Mouse (Mus musculus) kidney, postnatal 36 days (tissue): ENCODE data around the gene Agfg1.

ENCODE experiments used
- DNase-seq, 2 experiments: peaks; one replicate each; pipeline ENCODE4 v3.0.0; 2021 to 2022; ENCODE audit warnings: mixed read lengths in 2 of 2

The Agfg1 gene

DNA sequence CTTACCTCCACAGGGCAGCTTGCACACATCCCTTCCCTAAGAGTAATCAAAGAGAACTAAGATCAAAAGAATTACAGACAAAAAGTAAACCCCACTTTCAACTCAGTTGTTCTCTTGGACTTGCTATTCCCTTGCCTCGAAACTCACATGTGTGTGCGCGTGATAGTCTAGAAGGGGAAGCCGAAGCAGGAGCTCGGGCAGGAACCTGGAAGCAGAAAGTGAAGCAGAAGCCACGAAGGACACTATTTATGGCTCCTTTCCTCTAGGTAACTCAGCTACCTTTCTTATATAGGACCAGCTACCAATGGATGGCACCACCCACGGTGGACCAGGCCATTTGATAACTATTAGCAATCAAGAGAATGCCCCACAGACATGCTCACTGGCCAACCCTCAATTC, 13.5 kb upstream of the Agfg1 start:
- DNase-seq, result no peak

GRCm38 (mm10) chr1:82826911-82827310, 12.4 kb upstream of the Agfg1 start:
- DNase-seq, result peak; percentile 36 to 62

- no peak for DNase-seq
These were observed 8.5 kb upstream of the Agfg1 start for GRCm38 (mm10) chr1:82830771-82831170.

DNA sequence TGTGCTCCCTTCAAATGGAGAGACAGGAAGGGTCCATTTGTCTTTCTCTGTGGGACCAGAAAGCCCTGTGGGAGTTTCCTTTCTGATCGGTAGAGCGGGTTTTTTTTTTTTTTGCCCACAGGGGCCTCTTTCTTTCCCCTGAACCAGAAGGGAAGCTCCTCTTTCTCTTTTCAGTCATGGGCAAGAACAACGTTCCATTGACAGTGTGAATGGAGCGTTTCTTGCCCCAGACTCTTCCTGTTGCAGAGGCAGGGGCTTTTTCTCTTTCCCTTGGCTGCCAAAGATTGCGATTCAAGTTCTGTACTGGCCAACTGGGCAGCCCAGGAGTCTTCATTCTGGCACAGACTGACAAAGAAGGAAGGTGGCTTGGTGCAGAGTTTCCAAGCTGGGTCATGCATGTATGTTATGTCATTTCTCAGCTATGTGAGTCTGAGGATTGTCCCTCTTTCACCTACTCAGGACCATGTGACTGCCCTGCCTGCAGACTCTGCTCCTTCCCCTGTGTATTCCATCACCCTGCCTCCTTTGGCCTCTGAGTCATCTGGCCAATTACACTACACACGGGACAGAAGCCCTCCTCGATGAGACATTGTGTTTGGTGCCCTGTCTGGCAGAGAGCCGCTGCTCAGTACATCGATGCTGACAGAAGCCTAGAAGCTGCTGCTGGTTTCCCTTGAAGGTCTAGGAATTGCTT, 7.6 kb upstream of the Agfg1 start:
- DNase-seq, result peak; percentile 14 to 34

- DNase-seq, result no peak
These were observed 6.7 kb upstream of the Agfg1 start for GRCm38 (mm10) chr1:82832495-82833021.

GRCm38 (mm10) chr1:82833501-82833900, 5.8 kb upstream of the Agfg1 start:
- no peak for DNase-seq

DNA sequence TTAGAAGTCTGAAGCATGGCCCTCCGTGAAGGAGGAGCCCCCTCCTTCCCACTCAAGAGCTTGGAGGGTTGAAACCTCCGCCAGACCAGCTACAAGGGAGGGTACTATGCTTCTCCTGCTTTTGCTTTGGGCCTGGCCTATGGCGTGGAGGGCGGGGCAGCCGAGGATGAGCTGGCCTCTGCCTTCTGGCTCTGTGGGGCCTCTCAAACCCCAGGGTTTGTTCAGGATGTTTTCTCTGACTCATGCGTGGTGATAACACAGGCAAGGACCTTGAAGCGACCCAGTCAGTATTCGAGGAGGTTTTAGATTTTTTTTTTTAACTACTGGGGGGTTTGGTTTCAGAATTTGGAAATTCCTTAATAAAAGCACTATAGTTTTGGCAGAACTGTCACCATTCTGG, 4.7 kb upstream of the Agfg1 start:
- DNase-seq, result no peak

DNA sequence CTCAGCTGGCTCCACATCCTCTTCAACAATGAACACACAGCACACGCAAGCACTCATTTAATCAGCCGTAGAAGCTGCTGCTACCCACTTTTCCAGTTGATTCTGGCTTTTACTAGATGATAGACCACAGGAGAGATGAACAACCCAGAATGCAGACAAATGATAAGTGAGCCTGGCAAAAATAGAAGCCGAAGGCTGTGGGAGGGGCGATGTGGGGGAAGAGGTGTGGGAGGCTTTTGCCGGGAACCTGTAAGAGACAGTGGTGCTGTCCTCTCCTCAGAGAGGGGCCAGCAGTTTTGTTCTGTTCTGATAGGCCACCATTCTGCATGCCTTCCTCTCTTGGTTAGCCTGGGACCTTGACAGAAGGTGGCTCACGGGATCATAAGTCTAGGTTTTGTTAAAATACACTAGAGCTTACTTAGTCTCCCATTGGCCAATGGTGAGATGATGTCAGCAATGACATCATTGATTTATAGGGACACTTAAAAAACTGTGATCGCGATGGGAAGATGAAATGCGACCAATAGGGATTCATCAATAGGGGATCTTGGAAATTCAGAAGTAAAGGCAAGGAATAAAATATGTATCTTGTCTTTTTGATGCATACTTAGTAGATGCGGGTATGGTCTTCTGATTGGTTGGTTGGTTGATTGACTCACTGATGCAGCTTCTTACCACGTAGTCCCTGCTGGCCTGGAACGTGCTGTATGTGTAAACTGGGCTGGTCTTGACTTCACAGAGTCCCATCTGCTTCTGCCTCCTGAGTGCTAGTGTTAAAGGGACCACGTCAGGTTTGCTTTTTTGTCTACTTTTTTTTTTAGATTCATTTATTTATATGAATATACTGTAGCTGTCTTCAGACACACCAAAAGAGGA, 2.7 kb upstream of the Agfg1 start:
- no peak for DNase-seq

- DNase-seq, result no peak
These were observed 1.7 kb upstream of the Agfg1 start for GRCm38 (mm10) chr1:82837579-82837978.

GRCm38 (mm10) chr1:82838469-82839295, 601 bp upstream of the Agfg1 start:
- DNase-seq, result no peak

DNA sequence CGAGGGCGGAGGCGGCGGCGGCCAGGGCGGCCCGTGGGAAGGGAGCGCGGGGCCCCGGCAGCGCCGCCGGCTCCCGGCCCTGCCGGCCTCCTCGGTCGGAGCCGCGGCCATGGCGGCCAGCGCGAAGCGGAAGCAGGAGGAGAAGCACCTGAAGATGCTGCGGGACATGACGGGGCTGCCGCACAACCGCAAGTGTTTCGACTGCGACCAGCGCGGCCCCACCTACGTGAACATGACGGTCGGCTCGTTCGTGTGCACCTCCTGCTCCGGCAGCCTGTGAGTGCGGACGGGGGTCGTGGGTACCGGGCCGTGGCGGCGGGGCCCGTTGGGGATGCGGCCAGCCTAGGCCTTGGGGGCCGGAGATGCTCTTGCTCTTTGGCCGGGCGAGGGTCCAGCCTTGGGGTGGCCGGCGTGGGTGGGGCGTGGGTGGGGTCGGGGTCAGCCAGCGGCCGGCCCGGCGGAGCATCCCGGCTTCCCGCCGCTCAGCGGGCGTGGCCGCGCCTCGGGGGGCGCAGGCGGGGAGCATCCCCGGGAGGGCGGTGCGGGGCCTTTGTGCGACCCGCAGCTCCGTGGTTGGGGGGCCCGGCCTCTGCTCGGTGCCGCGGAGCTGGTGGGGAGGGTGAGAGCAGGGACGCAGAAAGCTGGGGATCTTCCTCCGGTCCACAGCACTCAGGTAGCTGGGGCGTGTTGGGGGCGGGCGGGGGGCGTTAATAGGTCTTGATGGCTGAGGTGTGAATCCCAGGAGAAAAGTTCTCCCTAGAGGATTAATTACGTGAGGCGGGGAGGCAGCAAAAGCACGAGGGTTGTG, 535 bp downstream of the Agfg1 start:
- no peak for DNase-seq

DNA sequence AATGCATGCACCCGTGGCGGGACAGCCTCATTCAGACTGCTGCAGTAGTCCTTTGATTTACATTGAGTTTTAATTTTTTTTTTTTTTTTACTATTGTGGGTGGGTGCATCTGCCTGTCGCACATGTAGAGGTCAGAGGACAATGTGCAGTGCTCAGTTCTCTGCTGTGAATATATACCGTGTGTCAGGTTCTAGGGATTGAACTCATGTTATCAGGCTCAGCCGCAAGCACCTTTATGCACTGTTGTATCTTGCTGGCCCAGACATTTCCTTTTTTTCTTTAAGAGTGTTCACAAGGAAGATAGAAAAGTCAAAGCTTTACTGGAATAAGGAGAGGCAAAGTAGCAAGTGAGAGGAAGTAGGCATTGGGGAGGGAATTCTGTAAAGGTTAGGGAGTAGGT, 16.4 kb downstream of the Agfg1 start:
- no peak for DNase-seq

DNA sequence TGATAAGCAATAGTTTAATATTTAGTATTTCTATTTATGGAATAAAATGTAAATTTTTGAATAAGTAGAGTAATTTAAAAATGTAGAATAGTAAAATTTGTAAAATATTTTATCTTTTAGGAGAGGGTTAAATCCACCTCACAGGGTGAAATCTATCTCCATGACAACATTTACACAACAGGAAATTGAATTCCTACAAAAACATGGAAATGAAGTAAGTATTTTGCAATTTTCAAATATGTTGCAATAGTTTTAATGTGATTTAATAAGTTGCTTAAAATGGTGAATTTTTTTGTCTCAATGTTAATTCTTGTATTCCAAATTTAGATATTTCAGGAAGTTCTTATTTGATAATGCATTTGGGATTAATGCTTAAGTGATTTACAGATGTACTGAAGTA, 19.0 kb downstream of the Agfg1 start:
- DNase-seq, result no peak

GRCm38 (mm10) chr1:82860391-82860790, 21.1 kb downstream of the Agfg1 start:
- no peak for DNase-seq

DNA sequence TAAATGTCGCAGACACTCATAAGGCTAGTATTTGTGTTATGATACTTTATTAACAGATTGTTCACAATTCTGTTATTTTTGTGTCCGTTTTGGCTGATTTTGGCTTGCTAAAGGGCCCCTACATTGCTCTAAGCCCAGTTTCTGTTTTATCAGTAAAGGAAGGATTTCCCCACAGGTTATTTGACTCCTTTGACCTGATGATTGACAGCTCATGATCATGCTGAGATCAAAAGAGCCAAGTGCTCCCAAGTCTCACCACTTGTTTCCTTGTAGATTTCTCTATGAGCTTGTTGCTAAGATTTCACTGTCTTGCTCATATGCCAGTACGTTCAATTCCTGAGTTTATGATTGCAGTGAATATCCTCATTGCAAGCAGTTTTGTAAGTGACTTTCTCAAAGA, 30.9 kb downstream of the Agfg1 start:
- DNase-seq, result no peak

DNA sequence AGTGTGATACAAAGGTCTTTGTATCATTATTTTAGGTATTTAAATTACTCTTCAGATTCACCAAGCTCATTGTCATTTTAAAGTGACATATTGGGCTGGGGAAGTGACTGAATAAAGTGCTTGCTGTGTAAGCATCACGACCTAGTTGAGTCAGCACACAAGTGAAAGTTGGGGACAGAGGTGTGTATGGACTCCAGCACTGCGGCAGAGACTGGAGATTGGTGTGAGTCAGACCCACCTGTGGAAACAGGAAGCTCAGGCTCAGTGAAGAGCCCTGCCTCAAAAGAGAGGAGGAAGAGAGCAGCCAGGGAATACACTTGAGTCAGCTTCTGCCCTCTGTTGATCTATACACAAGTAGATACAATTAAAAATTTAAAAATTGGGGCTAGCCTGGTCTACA, 39.9 kb downstream of the Agfg1 start:
- DNase-seq, result no peak

DNA sequence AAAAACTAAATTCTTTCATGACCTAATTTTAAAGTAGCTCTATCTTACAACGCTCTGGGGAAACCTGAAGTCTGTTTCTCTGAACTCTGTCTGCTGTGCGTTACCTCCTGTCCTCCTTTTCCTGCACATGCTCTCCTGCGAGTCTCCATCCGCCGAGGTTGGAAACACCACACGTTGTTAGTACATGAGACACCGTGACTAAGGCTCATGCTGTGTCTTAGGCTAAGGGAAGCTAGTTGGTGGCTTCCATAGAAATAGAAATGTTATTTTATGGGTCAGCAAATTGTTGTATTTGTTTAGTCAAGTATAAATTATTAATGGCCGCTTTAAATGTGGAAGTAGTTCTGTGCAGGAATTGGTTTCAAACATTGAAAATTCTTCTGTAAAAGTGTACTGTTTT, 40.9 kb downstream of the Agfg1 start:
- DNase-seq, result no peak

GRCm38 (mm10) chr1:82893269-82893668, 54.0 kb downstream of the Agfg1 start:
- no peak for DNase-seq

- no peak for DNase-seq
These were observed 61.3 kb downstream of the Agfg1 start for GRCm38 (mm10) chr1:82900567-82900966.

- peak; percentile 32 to 36 for DNase-seq
These were observed 61.9 kb downstream of the Agfg1 start for GRCm38 (mm10) chr1:82901201-82901600.

- no peak for DNase-seq
These were observed 66.6 kb downstream of the Agfg1 start for GRCm38 (mm10) chr1:82905886-82906285.

DNA sequence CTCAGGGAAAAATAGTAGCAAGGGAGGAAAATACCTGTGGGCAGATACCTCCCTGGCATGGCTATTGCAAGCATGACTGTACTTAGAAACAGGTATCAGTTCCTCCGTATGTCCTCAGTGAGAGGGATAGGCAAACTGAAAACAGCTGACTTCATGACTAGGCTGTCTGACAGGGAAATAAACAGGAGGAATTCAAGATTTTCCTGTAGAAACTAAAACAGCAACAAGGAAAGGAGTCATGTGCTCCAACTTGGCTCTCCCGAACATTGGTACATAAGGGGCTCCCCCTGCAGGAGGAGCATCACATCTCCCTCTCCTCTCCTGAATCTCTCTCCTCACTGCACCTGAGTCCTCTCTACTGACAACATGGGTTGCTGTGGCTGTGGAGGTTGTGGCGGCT, 73.7 kb downstream of the Agfg1 start, which contains the start of gene A030005L19Rik:
Gene A030005L19Rik (plus strand): TSS at position 301 of the 400 bp plus-strand sequence.
- peak in 1 of 2 experiments; percentile 32 for DNase-seq
